Mouse (Mus musculus): Measurements from ENCODE around the gene Rpl37a. TPM values are rescaled to one million over a fixed set of nuclear protein-coding genes. Genes with fewer than 3 reads are reported as not detected.
A peak's percentile ranks its signal among the peaks of the same experiment; 100 is the strongest.

Gene Rpl37a
- total and polyA plus RNA-seq, 3 experiments, result 364 to 661 (median 570) TPM

DNA sequence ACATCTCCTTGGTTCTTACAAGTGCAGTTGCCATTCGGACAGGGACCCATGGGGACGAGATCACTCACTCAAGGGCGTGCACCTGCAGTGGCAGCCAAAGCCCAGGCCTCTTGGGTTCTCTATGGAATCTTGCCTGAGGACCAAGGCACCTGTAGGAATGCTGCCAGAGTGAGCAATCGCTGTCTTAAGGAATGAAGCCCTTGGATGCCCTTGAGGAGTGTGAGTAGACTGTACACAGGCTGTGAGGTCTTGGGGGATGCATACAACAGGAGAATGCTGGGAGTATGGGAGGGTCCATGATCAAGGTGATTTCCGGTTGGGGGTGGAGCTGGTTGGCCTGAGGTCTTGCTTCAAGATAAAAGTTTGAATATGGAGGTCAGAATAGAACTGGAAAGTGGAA is 30.3 kb downstream of the Rpl37a start:
- 93% methylated on average over 5 of the region's 5 CpGs for WGBS
- TF ChIP-seq POLR2A (IDR thresholded peaks at IDR 0.05; ENCODE audit: insufficient read depth, low read depth, low read length) (no peak), EP300 (IDR thresholded peaks at IDR 0.05; ENCODE audit: insufficient read depth, low read depth, low read length) (no peak), CTCF (IDR thresholded peaks at IDR 0.05) (no peak)
- Histone ChIP-seq H3K27ac (no peak overlapping the region), H3K4me1 (ENCODE audit: control insufficient read depth, insufficient read depth, low read length) (no peaks in the 10 kb centered on the region; the same call in 1 of the 2 replicates), H3K9ac (ENCODE audit: low read depth, low read length) (no peak overlapping the region), H3K36me3 (ENCODE audit: control insufficient read depth, insufficient read depth, low read length) (no peaks in the 10 kb centered on the region), H3K27me3 (ENCODE audit: control insufficient read depth, insufficient read depth, low read length) (no peaks in the 10 kb centered on the region), H3K4me3 (no peak overlapping the region), H3K79me2 (replicated peaks; ENCODE audit: control insufficient read depth, insufficient read depth, low read length) (no peaks in the 10 kb centered on the region)
- no peak for DNase-seq
- intact Hi-C loops (cut with DNase I), result no loop called here

DNA sequence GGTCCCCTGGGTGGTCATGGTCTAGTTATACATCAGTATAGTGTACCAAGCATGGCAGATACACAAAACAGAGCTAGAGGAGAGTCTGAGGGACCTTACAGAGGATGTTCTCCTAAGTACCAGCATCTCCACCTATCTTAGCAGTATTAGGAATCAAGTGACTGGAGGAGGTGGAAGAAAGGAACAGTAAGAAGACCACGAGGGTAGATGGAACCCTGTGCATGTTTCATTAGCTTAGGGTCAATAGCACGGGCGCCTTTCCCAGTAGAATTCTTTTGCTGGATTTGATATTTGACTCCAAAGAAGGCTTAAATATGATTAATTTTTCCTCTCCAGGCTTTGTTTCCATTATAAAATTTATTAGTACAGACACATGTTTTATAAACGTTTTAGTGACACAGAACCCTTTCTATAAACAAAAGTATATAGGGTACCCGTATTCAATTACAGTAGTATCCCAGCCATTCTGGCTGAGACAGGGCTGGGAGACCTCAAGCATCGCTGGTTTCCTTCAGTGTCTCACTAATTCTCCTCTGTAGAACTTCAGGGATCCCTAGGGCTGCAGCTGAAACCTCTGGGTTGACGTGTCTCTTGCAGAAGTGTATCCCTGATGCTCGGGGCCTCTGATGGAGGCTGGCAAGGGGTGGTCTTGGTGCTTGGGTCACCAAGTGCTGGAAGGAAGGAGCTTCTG is 33.9 kb downstream of the Rpl37a start:
- Histone ChIP-seq H3K27ac (no peak overlapping the region), H3K4me1 (ENCODE audit: control insufficient read depth, insufficient read depth, low read length) (no peaks in the 10 kb centered on the region), H3K79me2 (replicated peaks; ENCODE audit: control insufficient read depth, insufficient read depth, low read length) (no peaks in the 10 kb centered on the region), H3K9ac (ENCODE audit: low read depth, low read length) (no peak overlapping the region), H3K4me3 (no peak overlapping the region), H3K36me3 (ENCODE audit: control insufficient read depth, insufficient read depth, low read length) (no peaks in the 10 kb centered on the region), H3K27me3 (ENCODE audit: control insufficient read depth, insufficient read depth, low read length) (no peaks in the 10 kb centered on the region)
- 83% methylated on average over 8 of the region's 8 CpGs for WGBS
- intact Hi-C loops (cut with DNase I), result no loop called here
- no peak for DNase-seq
- TF ChIP-seq EP300 (IDR thresholded peaks at IDR 0.05; ENCODE audit: insufficient read depth, low read depth, low read length) (no peak), POLR2A (IDR thresholded peaks at IDR 0.05; ENCODE audit: insufficient read depth, low read depth, low read length) (no peak), CTCF (IDR thresholded peaks at IDR 0.05) (no peak)

DNA sequence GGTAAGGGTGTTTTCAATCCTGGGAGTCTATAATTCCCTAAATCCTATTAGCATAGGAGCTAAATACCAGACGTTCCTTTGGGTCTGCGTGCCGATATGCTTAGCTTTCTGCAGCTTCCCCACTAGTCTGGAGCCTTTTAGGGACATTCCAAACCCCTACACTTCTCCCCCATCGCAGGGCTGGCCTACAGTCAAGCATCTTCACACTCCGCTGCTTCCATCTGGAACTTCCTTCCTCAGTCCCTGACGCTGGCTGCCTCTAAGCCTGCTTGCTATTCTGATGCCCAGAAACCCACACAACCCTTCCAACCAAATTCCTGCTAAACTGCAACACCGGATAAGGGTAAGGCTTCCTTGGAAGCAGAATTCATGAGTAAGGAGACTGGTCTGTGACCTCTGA is 35.3 kb downstream of the Rpl37a start:
- Histone ChIP-seq H3K4me3 (no peak overlapping the region), H3K27ac (no peak overlapping the region), H3K79me2 (replicated peaks; ENCODE audit: control insufficient read depth, insufficient read depth, low read length) (no peaks in the 10 kb centered on the region), H3K4me1 (ENCODE audit: control insufficient read depth, insufficient read depth, low read length) (no peaks in the 10 kb centered on the region), H3K9ac (ENCODE audit: low read depth, low read length) (no peak overlapping the region), H3K36me3 (ENCODE audit: control insufficient read depth, insufficient read depth, low read length) (no peaks in the 10 kb centered on the region), H3K27me3 (ENCODE audit: control insufficient read depth, insufficient read depth, low read length) (no peaks in the 10 kb centered on the region)
- intact Hi-C loops (cut with DNase I), result no loop called here
- DNase-seq, result no peak
- TF ChIP-seq EP300 (IDR thresholded peaks at IDR 0.05; ENCODE audit: insufficient read depth, low read depth, low read length) (no peak), POLR2A (IDR thresholded peaks at IDR 0.05; ENCODE audit: insufficient read depth, low read depth, low read length) (no peak), CTCF (IDR thresholded peaks at IDR 0.05) (no peak)
- 59% methylated on average over 7 of the region's 7 CpGs for WGBS

DNA sequence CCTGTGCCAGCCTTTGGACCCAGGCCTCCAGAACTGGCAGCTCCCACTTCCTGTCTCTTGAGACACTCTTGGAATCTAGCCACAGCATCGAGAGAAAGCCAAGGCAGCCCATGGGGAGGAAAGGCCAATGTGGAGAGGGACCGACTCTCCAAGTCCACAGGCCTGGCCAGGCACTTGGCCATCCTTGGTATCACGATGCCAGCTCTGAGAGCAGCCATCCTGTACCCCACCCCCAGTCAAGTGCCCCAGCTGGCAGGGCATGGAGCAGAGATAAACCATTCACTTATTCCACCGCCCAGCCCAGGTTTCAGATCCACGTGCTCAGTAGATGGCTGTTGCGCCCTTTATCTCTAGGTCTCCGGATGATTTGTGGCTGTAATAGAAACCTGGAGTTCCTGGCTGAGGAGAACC is 40.3 kb downstream of the Rpl37a start:
- no peaks in the 10 kb centered on the region for H3K36me3 ChIP-seq (ENCODE audit: control insufficient read depth, insufficient read depth, low read length)
- no peak overlapping the region for H3K4me3 ChIP-seq
- H3K4me1 ChIP-seq (ENCODE audit: control insufficient read depth, insufficient read depth, low read length), result no peaks in the 10 kb centered on the region
- H3K9ac ChIP-seq (ENCODE audit: low read depth, low read length), result no peak overlapping the region
- no peaks in the 10 kb centered on the region for H3K27me3 ChIP-seq (ENCODE audit: control insufficient read depth, insufficient read depth, low read length)
- 42% methylated on average over 7 of the region's 7 CpGs for WGBS
- intact Hi-C loops (cut with DNase I), result no loop called here
- TF ChIP-seq POLR2A (IDR thresholded peaks at IDR 0.05; ENCODE audit: insufficient read depth, low read depth, low read length) (no peak), EP300 (IDR thresholded peaks at IDR 0.05; ENCODE audit: insufficient read depth, low read depth, low read length) (no peak), CTCF (IDR thresholded peaks at IDR 0.05) (no peak)
- DNase-seq, result peak; percentile 27 to 59
- no peak overlapping the region for H3K27ac ChIP-seq
- H3K79me2 ChIP-seq (replicated peaks; ENCODE audit: control insufficient read depth, insufficient read depth, low read length), result no peaks in the 10 kb centered on the region

DNA sequence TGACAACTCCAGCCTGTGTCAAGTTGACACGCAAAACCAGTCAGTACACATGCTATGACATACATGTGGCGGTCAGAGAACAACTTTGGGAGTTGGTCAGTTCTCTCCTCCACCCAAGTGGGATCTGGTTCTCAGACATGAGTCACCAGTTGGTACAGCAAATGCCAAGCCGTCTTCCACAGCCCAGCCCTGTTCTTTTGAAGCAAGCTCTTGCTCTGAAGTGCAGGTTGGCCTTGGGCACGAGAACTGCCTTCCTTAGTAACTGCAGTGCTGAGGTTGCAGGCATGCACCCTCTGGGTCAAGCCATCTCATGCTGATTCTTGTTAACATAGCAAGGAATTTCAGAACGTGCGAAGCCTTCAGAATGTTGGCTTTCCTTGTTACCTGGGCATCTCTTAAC is 42.1 kb downstream of the Rpl37a start:
- no peak for DNase-seq
- TF ChIP-seq POLR2A (IDR thresholded peaks at IDR 0.05; ENCODE audit: insufficient read depth, low read depth, low read length) (no peak), CTCF (IDR thresholded peaks at IDR 0.05) (no peak), EP300 (IDR thresholded peaks at IDR 0.05; ENCODE audit: insufficient read depth, low read depth, low read length) (no peak)
- H3K27ac ChIP-seq, result no peak overlapping the region
- H3K79me2 ChIP-seq (replicated peaks; ENCODE audit: control insufficient read depth, insufficient read depth, low read length), result no peaks in the 10 kb centered on the region
- H3K27me3 ChIP-seq (ENCODE audit: control insufficient read depth, insufficient read depth, low read length), result no peaks in the 10 kb centered on the region
- H3K9ac ChIP-seq (ENCODE audit: low read depth, low read length), result no peak overlapping the region
- no peaks in the 10 kb centered on the region for H3K36me3 ChIP-seq (ENCODE audit: control insufficient read depth, insufficient read depth, low read length)
- WGBS, result 87% methylated on average over 6 of the region's 6 CpGs
- no peaks in the 10 kb centered on the region for H3K4me1 ChIP-seq (ENCODE audit: control insufficient read depth, insufficient read depth, low read length)
- intact Hi-C loops (cut with DNase I), result no loop called here
- H3K4me3 ChIP-seq, result no peak overlapping the region

DNA sequence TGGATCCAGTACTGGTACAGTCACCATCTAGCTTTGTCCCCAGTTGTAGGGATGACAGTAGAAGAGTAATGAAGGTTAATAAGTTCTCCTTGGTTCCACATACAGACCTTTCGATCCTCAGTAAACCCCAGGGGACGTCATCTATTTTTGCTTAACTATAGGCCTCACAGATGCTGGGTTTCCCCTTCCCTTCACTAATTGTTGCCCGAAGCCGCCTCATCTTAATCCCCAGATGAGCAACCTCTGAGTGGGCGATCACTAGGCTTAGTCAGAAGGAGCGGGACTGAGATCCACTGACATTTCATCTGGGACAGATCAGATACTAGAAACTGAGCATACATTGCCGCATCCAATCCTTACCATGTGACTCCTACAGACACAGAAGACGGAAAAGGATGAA is 44.1 kb downstream of the Rpl37a start:
- H3K27ac ChIP-seq, result no peak overlapping the region
- no peaks in the 10 kb centered on the region for H3K4me1 ChIP-seq (ENCODE audit: control insufficient read depth, insufficient read depth, low read length)
- 86% methylated on average over 8 of the region's 8 CpGs for WGBS
- no peaks in the 10 kb centered on the region for H3K27me3 ChIP-seq (ENCODE audit: control insufficient read depth, insufficient read depth, low read length)
- intact Hi-C loops (cut with DNase I), result no loop called here
- no peak overlapping the region for H3K4me3 ChIP-seq
- H3K79me2 ChIP-seq (replicated peaks; ENCODE audit: control insufficient read depth, insufficient read depth, low read length), result no peaks in the 10 kb centered on the region
- no peaks in the 10 kb centered on the region for H3K36me3 ChIP-seq (ENCODE audit: control insufficient read depth, insufficient read depth, low read length)
- no peak overlapping the region for H3K9ac ChIP-seq (ENCODE audit: low read depth, low read length)
- DNase-seq, result no peak
- no peak for TF ChIP-seq CTCF (IDR thresholded peaks at IDR 0.05)
- TF ChIP-seq POLR2A (IDR thresholded peaks at IDR 0.05; ENCODE audit: insufficient read depth, low read depth, low read length), result no peak
- no peak for TF ChIP-seq EP300 (IDR thresholded peaks at IDR 0.05; ENCODE audit: insufficient read depth, low read depth, low read length)

Data from heart, adult 2 months (tissue).